Mouse (Mus musculus) lung, postnatal 25 days (tissue): ENCODE measurements around the gene Clec2d.
"Not testable (repeated sequence)": the region's sequence is repeated elsewhere in the genome, so short reads cannot be mapped to it uniquely, and the experiment has no call there.

Source experiments
- DNase-seq: peaks from one replicate; pipeline ENCODE4 v3.0.0; 2022; ENCODE audit warnings: low spot score

Clec2d gene

DNA sequence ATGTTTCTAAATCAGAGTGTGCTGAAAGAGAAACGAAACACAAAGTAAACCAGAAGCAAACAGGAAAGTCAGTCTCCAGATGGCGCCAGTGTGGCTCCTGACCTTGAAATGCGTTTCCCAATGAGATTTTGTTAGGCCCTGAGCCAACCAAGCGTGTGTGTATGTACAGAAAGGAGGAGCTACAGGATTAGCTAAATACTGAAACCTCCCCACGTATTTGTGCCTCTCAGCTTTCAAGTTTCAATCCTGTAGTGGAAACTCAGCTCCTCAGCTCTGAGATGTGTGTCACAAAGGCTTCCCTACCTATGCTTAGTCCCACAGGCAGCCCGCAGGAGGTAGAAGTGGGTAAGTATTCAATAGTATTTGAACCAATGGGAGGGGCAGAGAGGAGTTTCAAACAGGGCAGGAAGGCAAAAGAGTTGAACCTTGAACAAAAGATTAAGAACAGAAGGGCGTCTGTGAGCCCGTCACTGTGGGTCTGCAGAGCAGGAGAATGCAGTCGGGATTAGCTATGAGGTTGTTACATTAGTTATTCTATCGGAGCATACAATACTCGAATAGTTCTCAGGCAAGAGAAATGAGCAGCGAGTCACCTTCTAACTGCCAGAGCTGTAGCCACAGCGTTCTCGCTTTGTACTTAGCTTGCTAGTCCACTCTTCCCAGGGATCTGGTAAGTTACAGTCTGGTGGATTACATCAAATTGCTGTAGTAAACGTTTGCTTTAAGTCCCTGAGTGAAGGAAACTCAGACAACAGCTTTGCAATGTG is at the start of gene Clec2d:
Gene Clec2d, plus strand, starts transcription at position 213 of the 767 bp plus-strand sequence.
- peak; percentile 95 for DNase-seq

DNA sequence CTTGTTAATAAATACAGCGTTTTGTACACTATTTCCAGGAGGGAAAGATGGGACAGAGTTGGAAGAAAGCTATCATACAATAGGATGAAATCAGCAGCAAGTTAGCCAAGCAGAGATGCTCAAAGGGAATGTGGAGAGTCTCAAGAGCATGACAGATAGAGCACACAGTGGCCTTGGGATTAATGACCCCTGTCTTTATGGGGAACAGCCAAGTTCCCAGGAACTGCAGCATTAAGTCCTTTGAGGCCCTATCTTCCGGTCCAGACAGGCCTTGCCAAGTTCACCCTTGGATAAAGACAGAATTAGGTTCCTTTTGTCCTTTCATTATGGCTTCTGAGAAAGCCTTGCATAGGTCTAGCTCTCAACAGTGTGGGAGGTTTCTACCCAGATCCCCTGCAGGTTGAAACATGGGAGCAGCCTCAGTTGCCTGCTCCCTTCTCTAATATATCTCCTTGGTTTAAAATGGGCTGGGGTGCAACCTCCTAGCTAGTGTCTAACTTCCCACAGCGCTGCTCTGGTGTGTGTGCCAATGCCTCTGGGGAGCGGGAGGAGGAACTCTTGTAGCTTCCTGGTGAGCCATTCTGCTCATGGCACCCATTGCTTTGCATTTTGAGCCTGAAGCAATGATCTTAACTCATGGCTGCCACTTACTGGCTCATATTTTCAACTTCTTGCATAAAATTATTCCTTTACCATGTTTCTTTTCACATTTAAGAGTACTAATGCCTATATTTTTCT is 47.6 kb upstream of the Clec2d start:
- DNase-seq, result no peak

- DNase-seq, result peak; percentile 40
These were observed 33.6 kb upstream of the Clec2d start for GRCm38 (mm10) chr6:129146812-129147211.

DNA sequence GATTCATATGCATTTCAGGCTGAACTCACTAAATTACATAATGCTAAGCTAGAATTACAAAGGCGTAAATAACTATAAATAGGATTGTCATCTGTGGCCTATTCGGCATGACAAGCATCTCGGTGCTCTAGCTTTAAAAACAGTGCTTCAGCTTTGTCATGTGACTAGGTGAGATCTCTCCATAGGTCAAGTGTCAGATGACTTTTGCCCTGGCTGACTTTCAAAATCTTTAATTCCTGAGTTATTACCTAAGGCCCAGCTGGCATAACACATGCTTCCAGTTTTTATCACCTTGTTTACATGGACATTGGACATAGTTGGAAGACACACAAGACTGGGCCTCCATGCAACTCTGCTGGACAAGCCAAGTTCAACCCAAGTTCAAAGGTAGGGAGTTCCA is 20.3 kb upstream of the Clec2d start:
- peak; percentile 44 for DNase-seq

GRCm38 (mm10) chr6:129161136-129161535 is 19.3 kb upstream of the Clec2d start:
- DNase-seq, result no peak

DNA sequence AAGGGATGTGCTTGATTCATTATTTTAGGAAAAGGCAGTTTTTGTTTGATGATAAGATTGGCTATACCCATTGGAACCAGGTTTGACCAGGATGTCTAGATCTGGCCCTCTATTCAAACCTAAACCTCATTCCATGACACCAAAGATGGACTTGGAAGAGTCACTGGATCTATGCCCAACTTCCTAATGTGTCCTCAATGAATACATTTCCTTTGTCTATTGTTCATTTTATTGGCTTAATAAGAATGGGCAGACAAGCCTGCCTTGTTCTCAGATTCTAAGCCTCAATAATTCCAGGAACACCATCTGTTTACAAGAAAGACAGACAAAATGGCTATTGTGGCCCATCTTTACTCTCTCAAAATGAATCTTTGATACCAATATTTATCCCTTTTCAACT is 18.5 kb upstream of the Clec2d start:
- DNase-seq, result no peak

- DNase-seq, result no peak
These were observed 17.7 kb upstream of the Clec2d start for GRCm38 (mm10) chr6:129162587-129163159.

- DNase-seq, result no peak
These were observed 16.8 kb upstream of the Clec2d start for GRCm38 (mm10) chr6:129163606-129164005.

DNA sequence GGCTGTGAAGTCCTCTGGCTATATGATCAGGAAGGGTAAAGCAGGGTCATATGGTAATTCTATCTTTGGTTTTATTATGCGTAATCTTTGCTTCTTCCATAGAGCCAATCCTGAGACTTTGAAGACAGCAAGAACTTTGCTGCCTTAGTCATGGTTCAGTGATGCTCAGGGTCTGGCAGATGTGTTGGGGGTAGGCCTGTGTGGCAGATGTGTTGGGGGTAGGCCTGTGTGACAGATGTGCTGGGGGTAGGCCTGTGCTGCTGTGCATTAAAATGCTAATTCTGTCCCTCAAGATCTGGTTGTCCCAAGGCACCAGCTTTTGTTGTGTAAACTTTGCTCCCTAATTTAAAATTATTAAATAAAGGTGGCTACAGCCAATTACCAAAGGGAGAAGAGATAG is 9.5 kb upstream of the Clec2d start:
- no peak for DNase-seq

GRCm38 (mm10) chr6:129171675-129172074 is 8.7 kb upstream of the Clec2d start:
- no peak for DNase-seq

GRCm38 (mm10) chr6:129174836-129175235 is 5.6 kb upstream of the Clec2d start:
- DNase-seq, result no peak

DNA sequence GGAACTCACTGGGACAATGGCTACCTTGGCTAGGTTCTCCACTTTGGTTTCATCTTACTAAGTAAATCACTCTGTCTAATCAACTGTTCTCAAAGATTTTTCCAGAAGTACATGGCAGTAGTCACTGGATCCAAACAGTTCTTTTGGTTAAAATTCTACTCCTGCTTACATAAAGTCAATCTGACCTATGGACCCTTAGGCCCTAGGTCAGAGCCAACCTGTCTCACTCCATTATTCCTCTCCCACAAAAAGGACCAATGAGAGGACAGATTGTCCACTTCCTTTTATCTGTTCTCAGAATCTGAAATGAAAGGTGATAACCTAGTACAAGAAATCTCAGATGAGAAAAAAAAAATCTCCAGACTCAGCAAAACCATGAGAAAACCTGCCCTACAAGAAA is 4.8 kb upstream of the Clec2d start:
- DNase-seq, result no peak

- no peak for DNase-seq
These were observed 3.8 kb upstream of the Clec2d start for GRCm38 (mm10) chr6:129176621-129177020.

GRCm38 (mm10) chr6:129179281-129179680 is 1.1 kb upstream of the Clec2d start:
- DNase-seq, result no peak

GRCm38 (mm10) chr6:129179831-129180230 is 584 bp upstream of the Clec2d start:
- DNase-seq, result not testable (repeated sequence)

DNA sequence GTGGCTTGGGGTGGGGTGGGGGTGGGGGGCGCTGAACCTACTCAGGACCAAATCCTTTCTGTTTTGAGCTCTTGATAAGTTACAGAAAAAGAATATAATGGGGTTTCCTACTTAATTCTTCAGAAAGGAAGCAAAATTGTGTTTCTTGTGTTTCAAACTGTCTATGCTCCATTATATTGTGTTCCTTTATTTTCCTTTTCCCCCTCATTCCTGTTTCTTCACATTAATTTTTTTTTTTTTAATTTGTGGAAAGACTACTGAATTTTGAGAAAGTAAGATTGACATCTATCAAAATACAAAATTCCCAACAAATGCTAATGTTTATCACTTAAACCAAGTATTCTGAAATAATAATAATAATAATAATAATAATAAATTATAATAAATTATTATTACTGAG is 834 bp downstream of the Clec2d start:
- DNase-seq, result no peak

GRCm38 (mm10) chr6:129181683-129182082 is 1.3 kb downstream of the Clec2d start:
- DNase-seq, result peak; percentile 75

GRCm38 (mm10) chr6:129182518-129182917 is 2.1 kb downstream of the Clec2d start:
- no peak for DNase-seq

DNA sequence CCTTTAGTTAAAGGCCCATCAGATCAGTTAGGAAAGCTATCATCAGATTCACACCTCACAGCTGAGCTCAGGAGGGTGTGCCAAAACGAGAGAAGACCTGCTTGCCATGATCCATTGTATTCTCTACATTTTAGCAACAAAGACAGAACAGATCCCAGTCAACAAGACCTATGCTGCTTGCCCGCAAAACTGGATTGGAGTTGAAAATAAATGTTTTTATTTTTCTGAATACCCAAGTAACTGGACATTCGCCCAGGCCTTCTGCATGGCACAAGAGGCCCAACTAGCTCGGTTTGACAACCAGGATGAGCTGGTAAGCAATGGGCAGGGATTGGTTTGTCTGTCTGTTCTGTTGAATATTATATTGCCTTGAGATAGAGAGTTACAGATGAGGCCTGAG is 3.6 kb downstream of the Clec2d start:
- not testable (repeated sequence) for DNase-seq

DNA sequence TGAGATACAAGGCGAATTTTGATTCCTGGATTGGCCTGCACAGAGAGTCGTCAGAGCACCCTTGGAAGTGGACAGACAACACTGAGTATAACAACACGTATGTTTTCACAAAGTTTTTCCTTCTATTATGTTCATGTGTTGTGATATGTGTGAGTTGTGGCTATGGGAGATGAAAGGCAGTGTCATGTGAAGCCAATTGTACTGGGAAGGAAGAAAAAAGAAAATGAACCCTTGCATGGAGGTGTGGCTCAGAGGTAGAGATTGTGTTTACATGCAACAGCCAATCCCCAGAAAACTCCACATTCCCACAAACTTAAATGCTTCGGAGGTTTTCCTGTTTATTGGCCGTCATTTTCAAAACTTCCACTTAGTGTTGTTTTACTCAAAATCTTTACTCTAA is 4.4 kb downstream of the Clec2d start:
- DNase-seq, result no peak

DNA sequence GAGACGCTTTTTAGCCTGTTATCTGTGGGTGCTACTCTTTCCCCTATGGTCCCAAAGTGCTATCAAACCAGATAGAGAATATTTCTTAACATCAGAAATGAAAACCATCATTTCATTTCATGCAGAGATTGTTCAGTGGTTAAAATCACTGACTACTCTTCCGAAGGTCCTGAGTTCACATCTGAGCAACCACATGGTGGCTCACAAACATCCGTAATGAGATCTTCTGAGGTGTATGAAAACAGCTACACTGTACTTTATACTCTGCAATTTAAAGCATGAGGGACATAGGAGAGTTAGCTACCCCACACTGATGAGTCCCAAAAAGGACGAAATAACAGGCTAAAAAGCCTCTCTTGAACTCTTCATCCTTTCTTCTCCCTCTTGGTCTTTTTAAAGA is 5.6 kb downstream of the Clec2d start:
- DNase-seq, result no peak

DNA sequence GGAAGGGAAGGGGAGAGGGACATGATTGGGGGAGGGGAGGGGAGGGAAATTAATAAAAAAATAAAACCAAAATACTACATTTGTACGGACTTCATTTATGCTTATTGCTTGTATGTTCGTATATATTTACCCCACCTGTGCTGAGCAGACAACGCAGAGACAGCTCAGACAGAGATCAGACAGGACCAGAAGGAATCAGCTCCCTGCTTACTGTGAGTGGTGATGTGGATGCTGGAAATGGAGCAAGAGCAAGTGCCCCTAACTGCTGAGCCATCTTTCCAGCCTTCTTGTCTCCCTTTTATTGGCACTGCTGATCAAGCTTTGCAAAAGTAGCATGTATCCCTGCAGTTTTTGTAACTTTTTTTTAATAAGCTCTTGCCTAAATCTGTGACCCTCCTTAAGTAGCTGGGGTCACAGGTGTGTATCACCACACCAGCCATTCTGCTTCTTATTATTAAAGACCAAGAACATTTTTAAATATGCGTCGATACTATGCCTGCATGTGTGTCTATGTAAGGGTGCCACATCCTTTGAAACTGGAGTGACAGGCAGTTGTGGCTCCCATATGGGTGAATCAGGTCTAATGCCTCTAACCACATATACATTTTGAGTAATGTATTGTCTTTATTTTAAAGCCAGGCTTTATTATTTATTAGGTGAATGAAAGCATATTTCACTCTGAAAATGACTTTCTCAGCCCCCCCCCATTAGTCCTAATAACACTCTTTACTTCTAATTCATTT is 6.2 kb downstream of the Clec2d start:
- no peak for DNase-seq
